Mouse (Mus musculus) intestine, postnatal 0 days (tissue): ENCODE results near the gene Cdip1. TPM values are rescaled to one million over a fixed set of nuclear protein-coding genes. Genes with fewer than 3 reads are reported as not detected.
A peak's percentile ranks its signal among the peaks of the same experiment; 100 is the strongest.

Experiments used
- ATAC-seq: fragments of 200-750 bp; cut with Nextera tagmentation; 2 replicates; pipeline ENCODE4 v1.8.0; 2017; ENCODE audit warnings: mild to moderate bottlenecking, moderate TSS enrichment, moderate library complexity
- H3K27ac ChIP-seq: fragments of 300-500 bp; sonication (generic); 2 replicates; pipeline ENCODE4 v1.5.1; 2014; ENCODE audit warnings: mild to moderate bottlenecking, low read depth, low read length, moderate library complexity
- H3K27me3 ChIP-seq: fragments of 300-500 bp; sonication (generic); replicated peaks from 2 replicates; pipeline ENCODE4 v1.6.1; 2014; ENCODE audit warnings: low read length, mixed read lengths; ENCODE audit not compliant: control insufficient read depth, insufficient read depth
- H3K36me3 ChIP-seq: fragments of 300-500 bp; sonication (generic); 2 replicates; pipeline ENCODE4 v1.6.1; 2014; ENCODE audit warnings: mild to moderate bottlenecking, moderate library complexity; ENCODE audit not compliant: control insufficient read depth, insufficient read depth
- H3K4me1 ChIP-seq: fragments of 300-500 bp; sonication (generic); replicated peaks from 2 replicates; pipeline ENCODE4 v1.6.1; 2014; ENCODE audit warnings: antibody characterized with exemption, low read length, mixed read lengths; ENCODE audit not compliant: control insufficient read depth, insufficient read depth
- H3K4me2 ChIP-seq: fragments of 300-500 bp; sonication (generic); replicated peaks from 2 replicates; pipeline ENCODE4 v1.6.1; 2014; ENCODE audit warnings: low read depth, mild to moderate bottlenecking, moderate library complexity
- H3K4me3 ChIP-seq: fragments of 300-500 bp; sonication (generic); 2 replicates; pipeline ENCODE4 v1.5.1; 2014; ENCODE audit warnings: low read depth, low read length
- H3K9ac ChIP-seq: fragments of 300-500 bp; sonication (generic); 2 replicates; pipeline ENCODE4 v1.6.1; 2014; ENCODE audit warnings: mild to moderate bottlenecking, low read depth, low read length
- H3K9me3 ChIP-seq: fragments of 300-500 bp; sonication (generic); 2 replicates; pipeline ENCODE4 v1.6.1; 2016; ENCODE audit warnings: mixed run types; ENCODE audit not compliant: control insufficient read depth
- CTCF ChIP-seq: sonication (generic); IDR thresholded peaks from 2 replicates; pipeline ENCODE4 v1.5.1; 2016; ENCODE audit warnings: low read depth, mild to moderate bottlenecking, control low read depth, antibody characterized with exemption, moderate library complexity
- WGBS: fragments of 180-500 bp; shearing (Covaris S2); extraction: QIAGEN DNeasy Blood & Tissue Kit; methylation state at CpG from one replicate; pipeline ENCODE4 v1.1.7; 2014; 5-methylcytosine and 5-hydroxymethylcytosine counted together
- polyA plus RNA-seq: library from polyadenylated mRNA; unstranded; fragments of >200 nt; fragmentation: Nextera tagmentation; extraction: Ambion mirVana; gene quantifications from 2 replicates; pipeline ENCODE4 v1.2.1, GENCODE M21; 2015

Cdip1 gene
- polyA plus RNA-seq, 1 experiment from 2014 or later: 68.0 TPM

GRCm38 (mm10) chr16:4726528-4727128, 63.5 kb downstream of the Cdip1 start:
- peak; percentile 79 for ATAC-seq
- TF ChIP-seq CTCF: no peak
- WGBS: under 1% methylated on average over 40 of the region's 40 CpGs
- Histone ChIP-seq H3K4me3 (peak overlapping the region; percentile 95), H3K4me1 (no peaks in the 10 kb centered on the region), H3K4me2 (peak overlapping the region; percentile 86), H3K36me3 (no peaks in the 10 kb centered on the region), H3K27me3 (no peaks in the 10 kb centered on the region), H3K9ac (peak overlapping the region; percentile 88), H3K9me3 (no peaks in the 10 kb centered on the region), H3K27ac (peak overlapping the region; percentile 84)

- Histone ChIP-seq H3K27me3 (no peaks in the 10 kb centered on the region), H3K9ac (peak within 1 kb of the TSS; percentile 88), H3K4me2 (peak within 1 kb of the TSS; percentile 86), H3K4me1 (no peaks in the 10 kb centered on the region), H3K36me3 (no peaks in the 10 kb centered on the region), H3K4me3 (peak within 1 kb of the TSS; percentile 95), H3K27ac (peak within 1 kb of the TSS; percentile 84), H3K9me3 (no peaks in the 10 kb centered on the region)
- TF ChIP-seq CTCF: no peak
- WGBS: 5% methylated on average over 35 of the region's 35 CpGs
- ATAC-seq: peak; percentile 93
Observed at GRCm38 (mm10) chr16:4725780-4726527, 64.1 kb downstream of the Cdip1 start, which contains the start of gene Hmox2. Hmox2 (plus strand) TSS chr16:4726361.

- Histone ChIP-seq H3K9ac (no peak overlapping the region), H3K4me1 (no peaks in the 10 kb centered on the region), H3K4me3 (no peak overlapping the region), H3K36me3 (no peaks in the 10 kb centered on the region), H3K27me3 (no peaks in the 10 kb centered on the region), H3K27ac (no peak overlapping the region), H3K4me2 (no peak overlapping the region), H3K9me3 (no peaks in the 10 kb centered on the region)
- ATAC-seq: no peak
- TF ChIP-seq CTCF: no peak
- WGBS: 77% methylated on average over 4 of the region's 4 CpGs
Observed at GRCm38 (mm10) chr16:4725266-4725665, 64.8 kb downstream of the Cdip1 start.

GRCm38 (mm10) chr16:4722915-4723209, 67.2 kb downstream of the Cdip1 start:
- no peaks in the 10 kb centered on the region; the same call in 1 of the 2 replicates for H3K4me1 ChIP-seq
- no peaks in the 10 kb centered on the region for H3K27me3 ChIP-seq
- H3K27ac ChIP-seq: no peak overlapping the region
- no peaks in the 10 kb centered on the region for H3K9me3 ChIP-seq
- TF ChIP-seq CTCF: no peak
- H3K36me3 ChIP-seq: no peaks in the 10 kb centered on the region
- no peak overlapping the region for H3K9ac ChIP-seq
- H3K4me2 ChIP-seq: no peak overlapping the region
- no peak overlapping the region for H3K4me3 ChIP-seq
- 55% methylated on average over 3 of the region's 3 CpGs for WGBS
- ATAC-seq: no peak

GRCm38 (mm10) chr16:4722128-4722914, 67.8 kb downstream of the Cdip1 start:
- Histone ChIP-seq H3K9me3 (no peaks in the 10 kb centered on the region), H3K36me3 (no peaks in the 10 kb centered on the region), H3K27me3 (no peaks in the 10 kb centered on the region), H3K4me1 (no peaks in the 10 kb centered on the region; the same call in 1 of the 2 replicates), H3K4me2 (no peak overlapping the region), H3K4me3 (no peak overlapping the region), H3K27ac (no peak overlapping the region), H3K9ac (no peak overlapping the region)
- WGBS: 55% methylated on average over 7 of the region's 7 CpGs
- no peak for ATAC-seq
- no peak for TF ChIP-seq CTCF
